In genomic region chr14:101507956-101508355, GRCm38 (mm10) we compare ENCODE assay signal across 23 mouse cellular contexts.
DNase-seq lines count a peak whose midpoint lies in the region; ATAC-seq lines count a peak whose summit lies in the region.
"Had no signal": no experiment of that assay in that cellular context is flagged by ENCODE, and none has a peak within 500 bp of the region (broad histone marks: within the 10 kb centered on the region; RNA-seq: fewer than 3 reads in every experiment).

No protein-coding gene starts in this region.

- intact Hi-C loops in left cerebral cortex, postnatal 25 days (cut with DNase I): no loop called here

- H3K4me2 ChIP-seq in embryonic facial prominence, embryonic 11.5 days (ENCODE audit: low read depth, low read length): no peak overlapping the region
- H3K4me2 ChIP-seq: embryonic facial prominence, embryonic 15.5 days; forebrain, embryonic 12.5 days; forebrain, embryonic 15.5 days; heart, embryonic 13.5 days; hindbrain, embryonic 12.5 days; hindbrain, embryonic 15.5 days; intestine, embryonic 15.5 days had no signal

- H3K27ac ChIP-seq in embryonic facial prominence, embryonic 11.5 days (replicated peaks; ENCODE audit: low read depth, low read length): no peak overlapping the region
- no peak overlapping the region for H3K27ac ChIP-seq in embryonic facial prominence, embryonic 10.5 days (replicated peaks)
- H3K27ac ChIP-seq: embryonic facial prominence, embryonic 15.5 days; forebrain, embryonic 12.5 days; forebrain, embryonic 15.5 days; heart, adult 2 months; heart, embryonic 10.5 days; heart, embryonic 13.5 days; hindbrain, embryonic 12.5 days; hindbrain, embryonic 15.5 days; intestine, embryonic 15.5 days had no signal

- no peak overlapping the region for H3K4me3 ChIP-seq in embryonic facial prominence, embryonic 11.5 days (ENCODE audit: low read depth, low read length)
- H3K4me3 ChIP-seq in embryonic facial prominence, embryonic 10.5 days: no peak overlapping the region
- H3K4me3 ChIP-seq: embryonic facial prominence, embryonic 15.5 days; forebrain, embryonic 12.5 days; forebrain, embryonic 15.5 days; heart, adult 2 months; heart, embryonic 10.5 days; heart, embryonic 13.5 days; hindbrain, embryonic 12.5 days; hindbrain, embryonic 15.5 days; intestine, embryonic 15.5 days had no signal

- ATAC-seq in embryonic facial prominence, embryonic 11.5 days (replicated peaks; ENCODE audit: insufficient number of reproducible peaks, low FRiP score, low TSS enrichment, low read depth): no peak
- ATAC-seq: forebrain, embryonic 15.5 days; intestine, embryonic 15.5 days; Patski had no signal

- DNase-seq in embryonic facial prominence, embryonic 11.5 days (ENCODE audit: low spot score): peak; percentile 76
- DNase-seq in embryonic facial prominence, embryonic 10.5 days (ENCODE audit: low spot score): no peak
- DNase-seq in 3T3-L1 (ENCODE audit: low read depth, low spot score): peak; percentile 6
- peak; percentile 45 for DNase-seq in NIH3T3 (ENCODE audit: low read depth)
- peak; percentile 37 for DNase-seq in forelimb bud, embryonic 11.5 days (ENCODE audit: low read depth, low spot score)
- DNase-seq in ovary, postnatal 36 days (ENCODE audit: low spot score): no peak
- DNase-seq in left cerebral cortex, postnatal 25 days (ENCODE audit: low spot score in 2 of 2): no peak
- DNase-seq: cerebellum, postnatal 14 days; gastrocnemius, postnatal 10 days; gastrocnemius, postnatal 36 days; heart, adult 2 months; heart, postnatal 14 days; heart, postnatal 4 days; kidney, adult 11 months had no signal

- no peaks in the 10 kb centered on the region for H3K36me3 ChIP-seq in embryonic facial prominence, embryonic 11.5 days (replicated peaks; ENCODE audit: control insufficient read depth, insufficient read depth, low read depth, low read length)
- no peaks in the 10 kb centered on the region for H3K36me3 ChIP-seq in embryonic facial prominence, embryonic 10.5 days (replicated peaks)
- H3K36me3 ChIP-seq: embryonic facial prominence, embryonic 15.5 days; forebrain, embryonic 12.5 days; forebrain, embryonic 15.5 days; heart, embryonic 10.5 days; hindbrain, embryonic 12.5 days; hindbrain, embryonic 15.5 days; intestine, embryonic 15.5 days had no signal

- 47% methylated on average over 7 of the region's 7 CpGs for WGBS in embryonic facial prominence, embryonic 11.5 days
- WGBS in embryonic facial prominence, embryonic 10.5 days: 52% methylated on average over 7 of the region's 7 CpGs

- no peak overlapping the region for H3K9ac ChIP-seq in embryonic facial prominence, embryonic 11.5 days (replicated peaks; ENCODE audit: low read length)
- H3K9ac ChIP-seq: embryonic facial prominence, embryonic 15.5 days; forebrain, embryonic 12.5 days; forebrain, embryonic 15.5 days; heart, embryonic 13.5 days; hindbrain, embryonic 12.5 days; hindbrain, embryonic 15.5 days; intestine, embryonic 15.5 days had no signal

- H3K9me3 ChIP-seq in embryonic facial prominence, embryonic 11.5 days (replicated peaks; ENCODE audit: control insufficient read depth, low read length): no peaks in the 10 kb centered on the region
- no peaks in the 10 kb centered on the region for H3K9me3 ChIP-seq in embryonic facial prominence, embryonic 10.5 days
- H3K9me3 ChIP-seq: embryonic facial prominence, embryonic 15.5 days; forebrain, embryonic 12.5 days; forebrain, embryonic 15.5 days; heart, embryonic 10.5 days; heart, embryonic 13.5 days; hindbrain, embryonic 12.5 days; hindbrain, embryonic 15.5 days; intestine, embryonic 15.5 days had no signal

- H3K27me3 ChIP-seq in embryonic facial prominence, embryonic 11.5 days (ENCODE audit: control insufficient read depth, insufficient read depth, low read length): no peaks in the 10 kb centered on the region
- no peaks in the 10 kb centered on the region for H3K27me3 ChIP-seq in embryonic facial prominence, embryonic 10.5 days (replicated peaks; ENCODE audit: low read depth, poor library complexity, severe bottlenecking)
- H3K27me3 ChIP-seq: embryonic facial prominence, embryonic 15.5 days; forebrain, embryonic 12.5 days; forebrain, embryonic 15.5 days; heart, embryonic 13.5 days; hindbrain, embryonic 12.5 days; hindbrain, embryonic 15.5 days; intestine, embryonic 15.5 days; Patski had no signal

- no peaks in the 10 kb centered on the region for H3K4me1 ChIP-seq in embryonic facial prominence, embryonic 11.5 days (ENCODE audit: control insufficient read depth, insufficient read depth, low read length)
- peaks cover 14% of the 10 kb centered on the region for H3K4me1 ChIP-seq in embryonic facial prominence, embryonic 10.5 days
- H3K4me1 ChIP-seq: forebrain, embryonic 12.5 days; hindbrain, embryonic 12.5 days; hindbrain, embryonic 15.5 days; intestine, embryonic 15.5 days had no signal

Comparison
In these comparisons a context has a peak if more than half of its experiments do, and no peak if none do; other contexts are left out.
1. DNase-seq: peak in embryonic facial prominence, embryonic 11.5 days (single experiment), 3T3-L1 (single experiment), NIH3T3 (single experiment) and forelimb bud, embryonic 11.5 days (single experiment); none in embryonic facial prominence, embryonic 10.5 days (single experiment), ovary, postnatal 36 days (single experiment) and left cerebral cortex, postnatal 25 days (0 of 2).